Mouse (Mus musculus) forebrain, embryonic 11.5 days (tissue): Measurements from ENCODE around the gene Cnot10. TPM values are rescaled to one million over a fixed set of nuclear protein-coding genes. Genes with fewer than 3 reads are reported as not detected.

Source experiments
- ATAC-seq: fragments of 200-750 bp; cut with Nextera tagmentation; replicated peaks from 2 replicates; pipeline ENCODE4 v1.8.0; 2017; ENCODE audit warnings: moderate TSS enrichment; ENCODE audit not compliant: low FRiP score
- DNase-seq: peaks from one replicate; pipeline ENCODE4 v3.0.0-alpha.2; 2017; ENCODE audit warnings: low spot score
- H3K27ac ChIP-seq: fragments of 300-500 bp; sonication (generic); 2 replicates; pipeline ENCODE4 v1.5.1; 2014; ENCODE audit warnings: low read depth, low read length
- H3K27me3 ChIP-seq: fragments of 300-500 bp; sonication (generic); 2 replicates; pipeline ENCODE4 v1.6.1; 2014; ENCODE audit warnings: mild to moderate bottlenecking, low read length, mixed read lengths; ENCODE audit not compliant: control insufficient read depth, insufficient read depth
- H3K36me3 ChIP-seq: fragments of 300-500 bp; sonication (generic); 2 replicates; pipeline ENCODE4 v1.6.1; 2014; ENCODE audit warnings: mild to moderate bottlenecking, low read length, moderate library complexity, mixed read lengths; ENCODE audit not compliant: control insufficient read depth, insufficient read depth
- H3K4me1 ChIP-seq: fragments of 300-500 bp; sonication (generic); replicated peaks from 2 replicates; pipeline ENCODE4 v1.6.1; 2014; ENCODE audit warnings: low read length, mixed read lengths; ENCODE audit not compliant: control insufficient read depth, insufficient read depth
- H3K4me2 ChIP-seq: fragments of 300-500 bp; sonication (generic); 2 replicates; pipeline ENCODE4 v1.6.1; 2014; ENCODE audit warnings: low read depth, mild to moderate bottlenecking, low read length, moderate library complexity, mixed read lengths; ENCODE audit not compliant: severe bottlenecking
- H3K4me3 ChIP-seq: fragments of 300-500 bp; sonication (generic); 2 replicates; pipeline ENCODE4 v1.5.1; 2014; ENCODE audit warnings: low read depth, low read length
- H3K9ac ChIP-seq: fragments of 300-500 bp; sonication (generic); 2 replicates; pipeline ENCODE4 v1.6.1; 2014; ENCODE audit warnings: low read length
- H3K9me3 ChIP-seq: fragments of 300-500 bp; sonication (generic); 2 replicates; pipeline ENCODE4 v1.6.1; 2016; ENCODE audit warnings: low read length, mixed read lengths; ENCODE audit not compliant: control insufficient read depth
- WGBS: fragments of 180-500 bp; shearing (Covaris S2); extraction: QIAGEN DNeasy Blood & Tissue Kit; methylation state at CpG from one replicate; pipeline ENCODE4 v1.1.7; 2014; 5-methylcytosine and 5-hydroxymethylcytosine counted together
- polyA plus RNA-seq: library from polyadenylated mRNA; unstranded; fragments of >200 nt; fragmentation: Nextera tagmentation; extraction: Ambion mirVana; gene quantifications from 2 replicates; pipeline ENCODE4 v1.2.1, GENCODE M21; 2014

Cnot10 gene
- polyA plus RNA-seq, 1 experiment from 2014 or later: 76.0 TPM

GRCm38 (mm10) chr9:114646556-114647505, 6.8 kb upstream of the Cnot10 start:
- Histone ChIP-seq H3K27me3 (no peaks in the 10 kb centered on the region; the same call in 1 of the 2 replicates), H3K27ac (no peak overlapping the region), H3K4me3 (no peak overlapping the region), H3K36me3 (no peaks in the 10 kb centered on the region), H3K9ac (no peak overlapping the region), H3K4me1 (no peaks in the 10 kb centered on the region), H3K9me3 (no peaks in the 10 kb centered on the region), H3K4me2 (no peak overlapping the region)
- WGBS: 88% methylated on average over 12 of the region's 12 CpGs
- ATAC-seq (no peak), DNase-seq (no peak)

GRCm38 (mm10) chr9:114639186-114639748, 717 bp downstream of the Cnot10 start:
- Histone ChIP-seq H3K27me3 (no peaks in the 10 kb centered on the region; the same call in 1 of the 2 replicates), H3K9me3 (no peaks in the 10 kb centered on the region), H3K4me1 (peaks cover 2% of the 10 kb centered on the region; the same call in 1 of the 2 replicates), H3K4me2 (peak overlapping the region; percentile 65), H3K9ac (peak overlapping the region; percentile 82), H3K27ac (peak overlapping the region; percentile 57), H3K4me3 (peak overlapping the region; percentile 79), H3K36me3 (no peaks in the 10 kb centered on the region)
- peak; percentile 54 for DNase-seq
- 15% methylated on average over 18 of the region's 18 CpGs for WGBS
- peak; percentile 13; the same call in 1 of the 2 replicates for ATAC-seq

- 83% methylated on average over 3 of the region's 3 CpGs for WGBS
- H3K4me3 ChIP-seq: no peak overlapping the region
- no peak overlapping the region for H3K27ac ChIP-seq
These were observed 3.2 kb downstream of the Cnot10 start for GRCm38 (mm10) chr9:114636751-114637150.

DNA sequence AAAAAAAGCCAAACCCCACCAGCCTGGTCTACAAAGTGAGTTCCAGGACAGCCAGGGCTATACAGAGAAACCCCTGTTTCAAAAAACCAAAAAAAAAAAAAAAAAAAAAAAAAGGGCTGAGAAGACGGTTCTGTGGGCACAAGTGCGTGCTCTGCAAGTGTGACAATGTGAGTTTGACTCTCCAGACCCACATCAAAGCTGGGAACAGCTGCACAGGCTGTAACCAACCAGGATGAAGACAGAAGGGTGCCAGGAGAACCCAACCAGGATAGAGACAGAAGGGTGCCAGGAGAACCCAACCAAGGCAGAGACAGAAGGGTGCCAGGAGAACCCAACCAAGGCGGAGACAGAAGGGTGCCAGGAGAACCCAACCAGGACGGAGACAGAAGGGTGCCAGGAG, 3.8 kb downstream of the Cnot10 start:
- peaks cover 2% of the 10 kb centered on the region; the same call in 1 of the 2 replicates for H3K4me1 ChIP-seq
- WGBS: 97% methylated on average over 4 of the region's 4 CpGs
- H3K27ac ChIP-seq: no peak overlapping the region
- H3K4me3 ChIP-seq: no peak overlapping the region
- H3K4me2 ChIP-seq: no peak overlapping the region
- H3K9me3 ChIP-seq: no peaks in the 10 kb centered on the region
- H3K36me3 ChIP-seq: no peaks in the 10 kb centered on the region
- DNase-seq (no peak), ATAC-seq (no peak)
- no peak overlapping the region for H3K9ac ChIP-seq
- no peaks in the 10 kb centered on the region for H3K27me3 ChIP-seq

More at GRCm38 (mm10) chr9:114636751-114637150, 3.2 kb downstream of the Cnot10 start:
- peaks cover 2% of the 10 kb centered on the region; the same call in 1 of the 2 replicates for H3K4me1 ChIP-seq
- ATAC-seq: no peak
- H3K9ac ChIP-seq: no peak overlapping the region
- no peaks in the 10 kb centered on the region for H3K27me3 ChIP-seq
- DNase-seq: no peak
- no peaks in the 10 kb centered on the region for H3K9me3 ChIP-seq
- no peak overlapping the region for H3K4me2 ChIP-seq
- H3K36me3 ChIP-seq: no peaks in the 10 kb centered on the region

- 81% methylated on average over 4 of the region's 4 CpGs for WGBS
- no peak overlapping the region for H3K4me3 ChIP-seq
- no peaks in the 10 kb centered on the region for H3K9me3 ChIP-seq
- no peaks in the 10 kb centered on the region for H3K4me1 ChIP-seq
- DNase-seq (no peak), ATAC-seq (no peak)
- H3K27ac ChIP-seq: no peak overlapping the region
- 0 out of 2 replicates have a peak, but pooled peaks cover 4% of the 10 kb centered on the region for H3K36me3 ChIP-seq
- no peak overlapping the region for H3K4me2 ChIP-seq
- H3K9ac ChIP-seq: no peak overlapping the region
- no peaks in the 10 kb centered on the region for H3K27me3 ChIP-seq
These were observed 7.7 kb downstream of the Cnot10 start for GRCm38 (mm10) chr9:114632331-114632730.

DNA sequence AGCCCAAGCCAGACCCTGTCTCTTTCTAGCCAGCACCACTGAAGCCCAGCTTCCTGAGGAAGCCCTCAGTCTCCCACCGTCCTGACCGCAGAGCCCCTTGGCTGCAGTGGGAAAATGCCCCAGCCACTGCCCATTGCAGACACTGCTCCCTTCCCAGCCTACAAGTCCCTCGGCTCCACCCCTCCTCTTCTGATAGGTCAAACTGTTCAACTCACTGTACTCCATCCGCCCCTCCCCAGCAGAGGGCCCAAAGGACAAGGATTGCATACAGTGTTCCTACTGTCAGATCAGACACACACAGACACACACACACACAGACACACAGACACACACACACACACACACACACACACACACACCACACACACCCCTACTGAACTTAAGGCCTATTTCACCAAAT, 13.3 kb downstream of the Cnot10 start:
- no peak for ATAC-seq
- no peaks in the 10 kb centered on the region for H3K9me3 ChIP-seq
- WGBS: 79% methylated on average over 4 of the region's 4 CpGs

DNA sequence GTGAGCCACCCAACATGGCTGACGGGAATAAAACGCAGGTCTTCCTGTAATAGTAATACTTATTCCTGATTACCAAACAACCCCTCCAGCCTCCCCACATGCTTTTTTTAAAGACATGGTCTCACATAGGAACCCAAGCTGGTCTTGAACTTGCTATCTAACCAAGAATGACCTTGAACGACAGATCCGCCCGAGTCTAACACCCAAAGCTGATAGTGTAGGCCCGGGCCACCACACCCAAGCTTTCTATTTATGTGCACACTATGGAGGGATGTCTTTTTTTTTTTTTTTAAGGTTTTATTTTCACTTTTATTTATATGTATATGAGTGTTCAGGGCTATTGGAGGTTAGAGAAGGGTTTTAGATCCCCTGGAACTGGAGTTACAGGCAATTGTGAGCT, 15.8 kb downstream of the Cnot10 start:
- Histone ChIP-seq H3K27ac (no peak overlapping the region), H3K27me3 (no peaks in the 10 kb centered on the region), H3K9me3 (no peaks in the 10 kb centered on the region), H3K4me3 (no peak overlapping the region), H3K36me3 (peaks cover 4% of the 10 kb centered on the region; the same call in 1 of the 2 replicates), H3K4me2 (no peak overlapping the region), H3K4me1 (no peaks in the 10 kb centered on the region), H3K9ac (no peak overlapping the region)
- 92% methylated on average over 6 of the region's 6 CpGs for WGBS
- ATAC-seq (no peak), DNase-seq (no peak)

More for the DNA sequence above, 13.3 kb downstream of the Cnot10 start:
- Histone ChIP-seq H3K9ac (no peak overlapping the region), H3K27me3 (no peaks in the 10 kb centered on the region), H3K27ac (no peak overlapping the region), H3K4me2 (no peak overlapping the region), H3K4me1 (no peaks in the 10 kb centered on the region), H3K36me3 (0 out of 2 replicates have a peak, but pooled peaks cover 4% of the 10 kb centered on the region), H3K4me3 (no peak overlapping the region)
- no peak for DNase-seq

- peaks cover 4% of the 10 kb centered on the region; the same call in 1 of the 2 replicates for H3K36me3 ChIP-seq
- no peak for DNase-seq
- ATAC-seq: no peak
- no peaks in the 10 kb centered on the region for H3K9me3 ChIP-seq
- H3K4me1 ChIP-seq: no peaks in the 10 kb centered on the region
- no peak overlapping the region for H3K4me2 ChIP-seq
- H3K27ac ChIP-seq: no peak overlapping the region
- no peak overlapping the region for H3K9ac ChIP-seq
- H3K27me3 ChIP-seq: no peaks in the 10 kb centered on the region
- WGBS: 94% methylated on average over 5 of the region's 5 CpGs
- H3K4me3 ChIP-seq: no peak overlapping the region
These were observed 18.8 kb downstream of the Cnot10 start for GRCm38 (mm10) chr9:114621149-114621548.
